Mouse (Mus musculus) left cerebral cortex, postnatal 36 days (tissue): ENCODE data around the gene Ak3. TPM values are rescaled to one million over a fixed set of nuclear protein-coding genes. Genes with fewer than 3 reads are reported as not detected.

Experiments used
- DNase-seq, 2 experiments: peaks; one replicate each; pipeline ENCODE4 v3.0.0; 2021 to 2022; ENCODE audit warnings: low spot score in 2 of 2, mixed read lengths in 1 of 2
- intact Hi-C: fragments of 180-260 bp; cut with DNase I; formaldehyde crosslinking; loops from one replicate; pipeline ENCODE4 v1.15.1; 2025
- total RNA-seq, 2 experiments: library from RNA; stranded (reverse); gene quantifications; 2 replicates each; pipeline ENCODE4 v1.2.3; 2021

The Ak3 gene
- total RNA-seq, 2 experiments from 2014 or later = 56.1 to 59.5 TPM

GRCm38 (mm10) chr19:29045956-29046650 lies 1.7 kb downstream of the Ak3 start:
- intact Hi-C loops = no loop called here
- DNase-seq = no peak

DNA sequence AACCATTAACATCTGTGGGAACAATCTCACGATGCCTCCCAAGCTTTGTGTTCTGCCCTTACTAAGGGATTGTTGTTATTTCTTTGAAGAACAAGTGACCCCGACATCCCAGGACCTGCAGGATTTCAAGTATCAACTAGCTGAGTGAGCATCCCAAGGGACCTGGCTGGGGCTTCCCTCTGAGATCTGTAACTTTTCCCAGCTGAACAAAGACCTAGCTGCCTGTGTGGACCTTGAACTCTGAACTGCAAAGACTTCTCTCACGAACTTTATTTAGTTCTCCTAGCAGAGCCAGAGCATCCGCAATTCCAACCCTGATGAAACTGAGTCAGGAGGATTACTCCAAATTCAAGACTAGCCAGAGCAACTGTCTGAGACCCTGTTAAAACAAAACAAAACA lies 2.4 kb downstream of the Ak3 start:
- DNase-seq = no peak

GRCm38 (mm10) chr19:29044353-29044768 lies 3.4 kb downstream of the Ak3 start:
- no peak for DNase-seq
- intact Hi-C loops = no loop called here

More for the DNA sequence above, 2.4 kb downstream of the Ak3 start:
- intact Hi-C loops = no loop called here

GRCm38 (mm10) chr19:29042647-29043046 lies 5.1 kb downstream of the Ak3 start:
- intact Hi-C loops = no loop called here
- DNase-seq = no peak

- DNase-seq = no peak
- intact Hi-C loops = no loop called here
Observed at GRCm38 (mm10) chr19:29042143-29042542, 5.6 kb downstream of the Ak3 start.

DNA sequence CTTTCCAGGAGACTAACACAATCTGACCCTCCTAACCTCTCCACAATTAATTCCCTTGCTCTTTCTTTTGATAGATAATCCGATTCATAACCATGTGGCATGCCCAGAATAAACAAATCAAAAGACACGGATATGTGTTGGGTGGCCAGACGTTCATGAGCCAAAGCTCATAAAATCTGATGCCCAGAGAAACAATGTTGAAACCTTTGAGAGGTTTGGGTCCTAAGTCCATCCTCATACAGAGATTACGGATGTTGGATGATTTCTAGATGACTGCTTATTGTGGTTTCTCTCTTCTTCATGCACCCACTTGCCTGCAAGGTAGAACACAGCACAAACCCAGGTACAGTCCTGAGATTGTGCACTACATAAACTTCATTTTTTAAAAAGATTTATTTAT lies 7.6 kb downstream of the Ak3 start:
- DNase-seq = no peak
- intact Hi-C loops = no loop called here

DNA sequence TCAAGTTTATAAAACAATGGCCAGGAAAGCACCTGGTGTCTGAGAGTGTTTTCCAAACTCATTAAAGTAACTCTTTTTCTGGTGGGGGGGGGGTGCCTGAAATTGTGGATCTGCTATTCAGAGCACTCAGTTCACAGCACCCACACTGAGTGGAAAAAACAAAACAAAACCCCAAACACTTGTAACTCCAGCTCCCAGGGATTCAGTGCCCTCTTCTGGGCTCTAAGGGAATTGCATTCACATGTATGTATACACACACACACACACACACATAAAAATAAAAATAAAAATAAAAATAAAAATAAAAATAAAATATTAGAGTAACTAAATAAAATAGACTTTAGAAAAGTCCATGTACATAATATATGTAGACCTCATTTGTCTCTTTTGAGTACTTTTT lies 8.4 kb downstream of the Ak3 start:
- intact Hi-C loops = no loop called here
- no peak for DNase-seq

GRCm38 (mm10) chr19:29037541-29037940 lies 10.2 kb downstream of the Ak3 start:
- no peak for DNase-seq
- intact Hi-C loops = no loop called here

DNA sequence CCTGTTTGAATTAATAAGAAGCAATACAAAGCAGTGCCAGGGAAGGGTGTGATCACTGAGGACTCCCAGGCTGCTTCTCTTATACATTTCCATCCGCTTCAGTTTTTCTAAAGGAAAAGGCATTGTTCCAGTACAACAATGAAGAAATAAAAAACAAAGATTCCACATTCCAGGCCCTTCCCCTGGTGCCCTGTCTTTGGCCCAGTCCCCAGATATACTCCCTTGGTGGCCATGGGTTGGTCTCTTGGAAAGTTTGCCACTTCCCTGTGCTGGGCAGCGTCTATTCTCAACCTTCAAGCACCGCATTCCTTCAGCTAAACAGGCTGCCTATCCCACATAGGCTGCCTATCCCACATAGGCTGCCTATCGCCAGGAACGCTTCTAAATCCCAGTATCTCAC lies 10.7 kb downstream of the Ak3 start:
- intact Hi-C loops = no loop called here
- DNase-seq = no peak

GRCm38 (mm10) chr19:29032662-29033061 lies 15.1 kb downstream of the Ak3 start:
- no peak for DNase-seq

GRCm38 (mm10) chr19:29031788-29032187 lies 16.0 kb downstream of the Ak3 start:
- intact Hi-C loops = no loop called here
- no peak for DNase-seq

More at GRCm38 (mm10) chr19:29032662-29033061, 15.1 kb downstream of the Ak3 start:
- intact Hi-C loops = no loop called here

DNA sequence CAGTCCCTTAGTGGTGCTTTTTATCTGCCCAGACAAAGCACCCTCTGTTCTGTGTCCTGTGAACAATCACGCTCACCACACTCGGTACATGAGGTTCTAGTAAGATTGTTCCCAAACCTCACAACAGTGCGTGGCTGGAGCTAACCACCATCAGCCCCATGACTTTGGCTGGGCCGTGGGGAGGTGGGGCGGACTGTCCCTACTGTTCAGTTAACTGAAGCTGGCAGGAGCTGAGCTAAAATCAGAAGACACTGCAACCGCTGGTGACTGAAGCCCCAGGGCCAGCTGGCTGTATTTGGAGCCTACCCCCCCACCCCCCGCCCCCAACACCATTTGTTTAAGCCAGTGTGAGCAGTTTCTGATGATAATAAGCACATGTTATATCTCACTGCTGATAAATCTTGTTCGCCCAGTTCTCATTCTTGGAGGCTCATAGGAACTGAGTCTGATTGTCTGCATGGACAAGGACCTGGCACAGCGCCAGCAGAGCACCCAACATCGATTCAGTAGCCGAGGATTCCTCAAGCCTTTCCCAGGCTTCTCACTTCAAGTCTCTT lies 23.3 kb downstream of the Ak3 start:
- intact Hi-C loops = no loop called here
- DNase-seq = peak; percentile 42 to 43

DNA sequence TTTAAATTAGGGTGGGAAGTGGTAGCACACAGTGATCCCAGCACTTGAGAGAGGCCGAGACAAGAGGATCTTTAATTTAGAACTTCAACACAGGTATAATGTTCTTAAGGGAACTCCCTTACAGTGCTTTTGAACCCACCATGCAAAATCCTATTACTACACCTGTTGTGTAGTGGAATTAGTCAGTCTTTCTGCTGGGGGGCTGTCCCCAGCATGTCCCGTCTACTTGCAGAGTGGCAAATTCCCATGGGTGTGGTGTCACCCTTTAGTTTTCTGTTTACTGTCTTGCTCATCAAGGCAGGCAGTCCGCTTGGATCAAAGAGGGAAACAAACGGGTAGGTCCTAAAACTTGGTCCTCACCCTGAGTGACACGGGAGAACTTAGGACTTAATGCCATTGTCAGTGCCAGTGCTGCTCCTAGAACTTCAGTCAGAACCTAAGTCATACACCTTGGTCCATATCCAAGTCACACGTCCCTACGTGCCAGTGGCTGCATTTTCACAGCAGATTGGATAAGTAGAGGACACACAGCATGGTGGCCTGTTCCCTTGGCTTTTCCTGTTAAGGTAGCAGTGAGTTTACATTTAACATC lies 25.9 kb downstream of the Ak3 start:
- DNase-seq = no peak
- intact Hi-C loops = no loop called here

DNA sequence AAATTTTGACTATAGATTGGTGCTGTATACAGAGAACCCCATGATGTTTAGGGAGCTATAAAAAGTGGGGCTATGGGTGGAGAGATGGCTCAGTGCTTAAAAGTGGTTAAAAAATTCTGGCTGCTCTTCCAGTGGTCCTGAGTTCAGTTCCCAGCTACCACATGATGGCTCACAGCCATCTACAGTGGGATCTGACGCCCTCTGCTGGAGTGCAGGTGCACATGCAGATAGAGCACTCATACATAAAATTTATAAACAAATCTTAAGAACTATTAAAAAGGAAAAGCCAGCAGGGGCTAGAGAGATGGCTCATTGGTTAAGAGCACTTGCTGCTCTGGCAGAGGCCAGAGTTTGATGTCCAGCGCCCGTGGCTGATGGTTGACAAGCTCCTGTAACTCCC lies 28.1 kb downstream of the Ak3 start:
- intact Hi-C loops = no loop called here
- DNase-seq = no peak

DNA sequence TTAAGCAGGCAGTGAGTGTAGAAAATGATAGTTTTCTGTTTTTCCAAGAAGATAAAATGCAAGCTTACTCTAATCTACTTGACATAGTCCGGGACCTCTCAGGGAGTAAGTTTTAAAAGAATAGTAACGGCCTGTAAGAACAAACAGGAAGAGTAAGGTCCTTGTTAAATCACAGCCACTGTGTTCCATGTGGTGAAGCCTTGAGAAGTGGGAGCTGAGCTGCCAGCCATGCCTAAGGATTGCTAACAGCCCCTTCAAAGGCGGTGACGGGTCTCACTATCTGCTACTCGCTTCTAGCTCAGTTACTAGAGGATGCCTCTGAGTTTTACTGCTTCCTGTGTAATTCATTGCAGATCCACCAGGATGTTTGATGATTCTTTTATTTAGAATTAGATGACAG lies 31.0 kb downstream of the Ak3 start:
- DNase-seq = no peak
- intact Hi-C loops = no loop called here

DNA sequence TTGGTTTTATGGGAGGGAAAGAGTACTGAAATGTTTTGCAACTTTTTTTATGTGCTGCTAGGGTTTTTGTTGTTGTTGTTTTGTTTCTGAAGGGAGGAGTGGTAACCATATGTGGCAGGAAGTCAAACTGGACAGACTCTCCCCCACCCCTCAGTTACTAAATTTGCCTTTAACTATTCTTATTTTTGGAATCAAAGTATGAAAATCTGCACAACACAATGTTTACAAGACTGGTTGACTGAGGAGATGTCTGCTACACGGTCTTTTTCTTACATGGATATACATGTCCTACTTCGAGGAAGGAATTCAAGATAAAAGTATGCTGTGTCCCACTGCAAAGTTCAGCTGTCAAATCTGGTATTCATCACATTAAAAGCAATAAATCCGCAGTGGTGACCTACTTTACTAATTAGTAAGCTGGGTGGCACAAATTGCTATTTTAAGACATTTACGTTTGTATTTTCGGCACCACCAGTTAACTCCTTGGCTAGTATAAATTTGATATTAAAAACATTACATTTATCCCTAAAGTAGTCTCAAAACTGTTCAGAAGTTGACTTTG lies 31.5 kb downstream of the Ak3 start:
- DNase-seq = no peak
- intact Hi-C loops = no loop called here

DNA sequence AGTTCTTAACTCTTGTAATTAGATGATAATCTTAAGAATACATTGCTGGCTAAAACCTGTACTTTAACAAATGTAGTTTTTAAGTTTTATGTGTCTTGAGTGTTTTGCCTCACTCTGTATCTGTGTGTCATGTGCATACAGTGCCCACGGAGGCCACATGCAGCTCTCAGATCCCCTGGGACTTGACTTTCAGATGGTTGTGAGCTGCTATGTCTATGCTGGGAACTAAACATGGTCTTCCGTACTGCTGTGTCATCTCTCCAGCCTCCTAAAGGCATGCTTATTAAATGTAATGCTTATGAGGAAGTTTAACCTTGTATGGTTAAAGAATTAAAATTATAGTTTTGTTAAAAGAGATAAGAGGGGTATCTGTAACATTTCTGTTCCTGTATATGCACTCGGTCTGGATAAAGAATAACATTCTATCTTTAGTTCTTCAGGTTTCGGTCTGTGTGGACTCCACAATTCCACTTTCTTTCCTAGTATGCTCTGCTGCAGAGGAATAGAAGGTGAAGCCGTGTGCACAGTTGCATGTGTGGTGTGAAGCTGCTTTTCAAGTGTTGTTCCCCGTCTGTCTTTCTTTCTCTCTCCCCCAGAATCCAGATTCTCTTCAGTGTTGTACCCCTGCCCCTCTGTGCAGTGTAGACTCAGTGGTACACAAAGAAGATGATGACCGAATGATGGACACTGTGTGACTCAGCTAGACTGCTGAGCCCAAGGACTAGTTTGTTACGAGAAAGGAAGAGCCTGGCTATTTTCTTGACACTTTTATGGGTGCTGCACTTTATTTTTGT lies 32.2 kb downstream of the Ak3 start:
- DNase-seq = no peak
- intact Hi-C loops = no loop called here

DNA sequence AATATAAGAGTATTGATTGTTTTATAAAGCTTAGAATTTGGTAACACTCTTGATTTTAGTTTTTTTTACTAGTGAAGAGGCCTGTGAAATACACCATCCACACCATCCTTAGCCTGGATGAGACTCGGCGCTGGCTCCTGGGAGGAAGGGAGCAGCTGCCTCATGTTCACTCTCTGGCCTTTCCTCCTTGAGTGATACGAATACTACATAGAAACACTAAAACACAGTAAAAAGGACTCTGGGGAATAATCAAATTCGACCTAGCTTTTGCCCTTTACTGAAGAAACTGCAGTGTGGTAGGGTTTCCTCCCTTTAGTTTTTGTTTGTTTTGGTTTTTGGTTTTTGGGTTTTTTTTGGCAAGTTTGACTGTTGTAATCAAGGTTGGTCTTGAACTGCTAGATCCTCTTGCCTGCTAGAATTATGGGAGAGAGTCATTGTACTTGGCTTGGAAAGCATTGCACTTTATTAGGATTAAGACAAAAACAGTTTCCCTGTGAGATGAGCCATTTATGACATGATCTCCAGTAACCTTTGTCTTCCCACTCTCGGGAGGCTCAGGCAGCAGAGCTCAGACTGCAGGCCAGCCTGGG lies 33.2 kb downstream of the Ak3 start:
- intact Hi-C loops = no loop called here
- DNase-seq = no peak

DNA sequence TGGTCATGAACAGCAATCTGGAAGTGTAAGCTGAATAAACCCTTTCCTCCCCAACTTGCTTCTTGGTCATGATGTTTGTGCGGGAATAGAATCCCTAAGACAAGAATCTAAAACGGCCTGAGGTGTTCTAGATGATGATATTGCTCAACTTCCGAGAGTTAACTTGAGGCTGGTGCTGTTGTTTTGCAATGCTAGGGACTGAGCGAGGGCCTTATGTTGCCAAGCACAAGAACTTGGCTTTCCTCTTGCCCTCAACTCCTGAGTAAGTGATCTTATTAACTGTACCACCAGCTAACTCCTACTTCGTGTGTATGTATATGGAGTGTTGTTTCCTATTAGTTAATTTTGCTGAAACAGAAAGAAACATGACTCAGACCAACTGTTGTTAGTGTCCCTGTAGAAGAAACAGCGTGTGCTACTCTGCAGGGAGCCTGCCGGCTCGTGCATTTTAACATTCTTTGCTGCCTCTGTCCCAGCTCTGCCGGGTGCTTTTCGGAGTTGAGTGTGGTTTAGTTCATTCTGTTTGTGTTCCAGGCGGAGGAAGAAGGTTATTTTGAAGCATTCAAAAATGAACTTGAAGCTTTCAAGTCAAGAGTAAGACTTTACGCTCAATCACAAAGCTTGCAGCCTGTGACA lies 36.3 kb downstream of the Ak3 start:
- intact Hi-C loops = no loop called here
- no peak for DNase-seq
